In genomic region chr3:31459456-31459855, GRCm38 (mm10) we compare ENCODE assay signal across 9 mouse cellular contexts.
DNase-seq lines count a peak whose midpoint lies in the region; ATAC-seq and TF ChIP-seq lines count a peak whose summit lies in the region.
"Had no signal": no experiment of that assay in that cellular context is flagged by ENCODE, and none has a peak within 500 bp of the region (broad histone marks: within the 10 kb centered on the region; RNA-seq: fewer than 3 reads in every experiment).

No protein-coding gene starts in this region.

- H3K4me1 ChIP-seq in embryonic facial prominence, embryonic 10.5 days: no peaks in the 10 kb centered on the region
- H3K4me1 ChIP-seq in midbrain, postnatal 0 days (ENCODE audit: insufficient read depth, low read length): no peaks in the 10 kb centered on the region
- H3K4me1 ChIP-seq: hindbrain, embryonic 15.5 days had no signal

- intact Hi-C loops in heart, postnatal 10 days (cut with DNase I): loop anchor here (1.0 kb wide), 1 partner anchor 313 kb away; no protein-coding TSS in a partner anchor

- no peaks in the 10 kb centered on the region for H3K9me3 ChIP-seq in embryonic facial prominence, embryonic 10.5 days
- no peaks in the 10 kb centered on the region for H3K9me3 ChIP-seq in midbrain, postnatal 0 days (ENCODE audit: low read length)
- H3K9me3 ChIP-seq: hindbrain, embryonic 15.5 days had no signal

- WGBS in embryonic facial prominence, embryonic 10.5 days: 56% methylated on average over 5 of the region's 5 CpGs
- WGBS in midbrain, postnatal 0 days: 57% methylated on average over 5 of the region's 5 CpGs

- H3K27ac ChIP-seq in embryonic facial prominence, embryonic 10.5 days (replicated peaks): no peak overlapping the region
- no peak overlapping the region for H3K27ac ChIP-seq in midbrain, postnatal 0 days (ENCODE audit: low read depth, low read length)
- H3K27ac ChIP-seq: hindbrain, embryonic 15.5 days had no signal

- no peak for ATAC-seq in midbrain, postnatal 0 days (ENCODE audit: low FRiP score)
- no peak for ATAC-seq in megakaryocyte-erythroid progenitor cell, adult 5-6 weeks (replicated peaks; ENCODE audit: low FRiP score, low TSS enrichment, poor library complexity, severe bottlenecking)

- H3K4me3 ChIP-seq in embryonic facial prominence, embryonic 10.5 days: no peak overlapping the region
- no peak overlapping the region for H3K4me3 ChIP-seq in midbrain, postnatal 0 days (ENCODE audit: low read depth, low read length)
- H3K4me3 ChIP-seq: hindbrain, embryonic 15.5 days had no signal

- DNase-seq in heart, postnatal 10 days: peak; percentile 19 to 54
- DNase-seq in heart, adult 9 months (ENCODE audit: low spot score in 2 of 2): no peak
- DNase-seq in 416B (ENCODE audit: low read depth): peak; percentile 17
- DNase-seq in adrenal gland, postnatal 36 days: peak; percentile 42 to 66
- DNase-seq in embryonic facial prominence, embryonic 10.5 days (ENCODE audit: low spot score): peak; percentile 56
- peak; percentile 4 for DNase-seq in layer of hippocampus, adult 9-11 months
- DNase-seq in midbrain, postnatal 0 days (ENCODE audit: low spot score): peak; percentile 26

- H3K36me3 ChIP-seq in embryonic facial prominence, embryonic 10.5 days (replicated peaks): no peaks in the 10 kb centered on the region
- no peaks in the 10 kb centered on the region for H3K36me3 ChIP-seq in midbrain, postnatal 0 days (ENCODE audit: insufficient read depth, low read length)
- H3K36me3 ChIP-seq: hindbrain, embryonic 15.5 days had no signal

- no peak overlapping the region for H3K9ac ChIP-seq in midbrain, postnatal 0 days (replicated peaks; ENCODE audit: low read length, poor library complexity, severe bottlenecking)
- H3K9ac ChIP-seq: hindbrain, embryonic 15.5 days had no signal

- no peak overlapping the region for H3K4me2 ChIP-seq in midbrain, postnatal 0 days (ENCODE audit: low read depth, low read length, poor library complexity, severe bottlenecking)
- H3K4me2 ChIP-seq: hindbrain, embryonic 15.5 days had no signal

- H3K27me3 ChIP-seq in embryonic facial prominence, embryonic 10.5 days (replicated peaks; ENCODE audit: low read depth, poor library complexity, severe bottlenecking): no peaks in the 10 kb centered on the region
- no peaks in the 10 kb centered on the region for H3K27me3 ChIP-seq in midbrain, postnatal 0 days (ENCODE audit: insufficient read depth, low read length)
- H3K27me3 ChIP-seq: hindbrain, embryonic 15.5 days had no signal

- peak; percentile 62 for TF ChIP-seq CTCF in midbrain, postnatal 0 days (IDR thresholded peaks at IDR 0.05)

Comparison
In these comparisons a context has a peak if more than half of its experiments do, and no peak if none do; other contexts are left out.
1. DNase-seq: peak in heart, postnatal 10 days (2 of 2), 416B (single experiment), adrenal gland, postnatal 36 days (2 of 2), embryonic facial prominence, embryonic 10.5 days (single experiment), layer of hippocampus, adult 9-11 months (single experiment) and midbrain, postnatal 0 days (single experiment); none in heart, adult 9 months (0 of 2).